Comparison of ENCODE assay signal across 26 mouse cellular contexts in genomic region chr15:31250676-31251075, GRCm38 (mm10). TPM values are rescaled to one million over a fixed set of nuclear protein-coding genes. Genes with fewer than 3 reads are reported as not detected.
DNase-seq lines count a peak whose midpoint lies in the region; ATAC-seq and TF ChIP-seq lines count a peak whose summit lies in the region.
"Had no signal": no experiment of that assay in that cellular context is flagged by ENCODE, and none has a peak within 500 bp of the region (broad histone marks: within the 10 kb centered on the region; RNA-seq: fewer than 3 reads in every experiment).

No protein-coding gene starts in this region.

- no peaks in the 10 kb centered on the region for H3K9me3 ChIP-seq in forebrain, embryonic 12.5 days
- no peaks in the 10 kb centered on the region for H3K9me3 ChIP-seq in forebrain, postnatal 0 days (ENCODE audit: low read length)
- no peaks in the 10 kb centered on the region for H3K9me3 ChIP-seq in hindbrain, embryonic 14.5 days (ENCODE audit: control insufficient read depth, low read length)
- H3K9me3 ChIP-seq in hindbrain, embryonic 10.5 days, result no peaks in the 10 kb centered on the region
- H3K9me3 ChIP-seq in midbrain, embryonic 15.5 days, result no peaks in the 10 kb centered on the region
- no peaks in the 10 kb centered on the region for H3K9me3 ChIP-seq in midbrain, embryonic 10.5 days (replicated peaks)
- H3K9me3 ChIP-seq: liver, embryonic 15.5 days; lung, embryonic 15.5 days; midbrain, embryonic 12.5 days had no signal

- H3K9ac ChIP-seq in forebrain, embryonic 12.5 days, result no peak overlapping the region
- no peak overlapping the region for H3K9ac ChIP-seq in forebrain, postnatal 0 days
- H3K9ac ChIP-seq in hindbrain, embryonic 14.5 days, result no peak overlapping the region
- H3K9ac ChIP-seq in midbrain, embryonic 15.5 days, result no peak overlapping the region
- H3K9ac ChIP-seq: liver, embryonic 15.5 days; lung, embryonic 15.5 days; midbrain, embryonic 12.5 days had no signal

- no peak for TF ChIP-seq POLR2A in brain, embryonic 14.5 days (IDR thresholded peaks at IDR 0.05; ENCODE audit: borderline replicate concordance, extremely low read depth, insufficient read depth, insufficient read length, poor library complexity, severe bottlenecking)

- ATAC-seq in forebrain, embryonic 12.5 days (ENCODE audit: low FRiP score), result 0 out of 2 replicates have a peak, but pooled peaks have one; percentile 53
- no peak for ATAC-seq in forebrain, postnatal 0 days
- ATAC-seq in hindbrain, embryonic 14.5 days (ENCODE audit: low FRiP score), result peak; percentile 22; the same call in 1 of the 2 replicates
- ATAC-seq in midbrain, embryonic 15.5 days (replicated peaks), result 0 out of 2 replicates have a peak, but pooled peaks have one; percentile 50
- ATAC-seq: intestine, embryonic 16.5 days had no signal

- no peak for DNase-seq in forebrain, postnatal 0 days
- DNase-seq in hindbrain, embryonic 14.5 days (ENCODE audit: low spot score), result no peak
- DNase-seq in hindbrain, embryonic 10.5 days (ENCODE audit: low spot score), result no peak
- no peak for DNase-seq in midbrain, embryonic 10.5 days (ENCODE audit: low spot score)
- DNase-seq in brain, embryonic 14.5 days (ENCODE audit: low read depth), result peak; percentile 60
- no peak for DNase-seq in embryo, embryonic 11 days
- DNase-seq: adrenal gland, postnatal 14 days; cerebellum, adult 11-12 months; cerebellum, adult 9-11 months; gastrocnemius, adult 2 months; gastrocnemius, postnatal 36 days; heart, adult 18-20 months; heart, postnatal 36 days; kidney, postnatal 4 days; layer of hippocampus, postnatal 36 days; left cerebral cortex, postnatal 4 days; thymus, postnatal 4 days had no signal

- peaks cover 20% of the 10 kb centered on the region for H3K4me1 ChIP-seq in forebrain, embryonic 12.5 days
- peaks cover 11% of the 10 kb centered on the region; the same call in 1 of the 2 replicates for H3K4me1 ChIP-seq in forebrain, postnatal 0 days (ENCODE audit: insufficient read depth)
- H3K4me1 ChIP-seq in hindbrain, embryonic 14.5 days (replicated peaks; ENCODE audit: control insufficient read depth, insufficient read depth, low read length), result peaks cover 10% of the 10 kb centered on the region
- H3K4me1 ChIP-seq in hindbrain, embryonic 10.5 days (replicated peaks), result peaks cover 27% of the 10 kb centered on the region
- peaks cover 10% of the 10 kb centered on the region for H3K4me1 ChIP-seq in midbrain, embryonic 15.5 days
- H3K4me1 ChIP-seq in midbrain, embryonic 10.5 days, result peaks cover 17% of the 10 kb centered on the region

- no peak overlapping the region for H3K4me2 ChIP-seq in forebrain, embryonic 12.5 days
- H3K4me2 ChIP-seq in forebrain, postnatal 0 days (ENCODE audit: low read depth), result no peak overlapping the region
- no peak overlapping the region for H3K4me2 ChIP-seq in hindbrain, embryonic 14.5 days (replicated peaks)
- H3K4me2 ChIP-seq in midbrain, embryonic 15.5 days, result no peak overlapping the region
- H3K4me2 ChIP-seq: heart, embryonic 11.5 days; liver, embryonic 15.5 days; lung, embryonic 15.5 days; midbrain, embryonic 12.5 days had no signal

- no peaks in the 10 kb centered on the region for H3K36me3 ChIP-seq in forebrain, embryonic 12.5 days (replicated peaks)
- no peaks in the 10 kb centered on the region for H3K36me3 ChIP-seq in forebrain, postnatal 0 days (ENCODE audit: insufficient read depth)
- H3K36me3 ChIP-seq in hindbrain, embryonic 14.5 days (replicated peaks; ENCODE audit: control insufficient read depth, insufficient read depth), result no peaks in the 10 kb centered on the region
- H3K36me3 ChIP-seq in hindbrain, embryonic 10.5 days, result no peaks in the 10 kb centered on the region
- no peaks in the 10 kb centered on the region for H3K36me3 ChIP-seq in midbrain, embryonic 15.5 days (replicated peaks)
- H3K36me3 ChIP-seq in midbrain, embryonic 10.5 days, result no peaks in the 10 kb centered on the region
- H3K36me3 ChIP-seq: liver, embryonic 15.5 days; lung, embryonic 15.5 days; midbrain, embryonic 12.5 days had no signal

- 71% methylated on average over 3 of the region's 3 CpGs for WGBS in forebrain, embryonic 12.5 days
- WGBS in forebrain, postnatal 0 days, result 40% methylated on average over 3 of the region's 3 CpGs
- 47% methylated on average over 3 of the region's 3 CpGs for WGBS in hindbrain, embryonic 14.5 days
- 75% methylated on average over 3 of the region's 3 CpGs for WGBS in hindbrain, embryonic 10.5 days
- 55% methylated on average over 3 of the region's 3 CpGs for WGBS in midbrain, embryonic 15.5 days
- 92% methylated on average over 3 of the region's 3 CpGs for WGBS in midbrain, embryonic 10.5 days

- 0 out of 2 replicates have a peak overlapping the region, but pooled peaks have one; percentile 19 for H3K27ac ChIP-seq in forebrain, embryonic 12.5 days
- no peak overlapping the region for H3K27ac ChIP-seq in forebrain, postnatal 0 days (ENCODE audit: low read depth, low read length)
- no peak overlapping the region for H3K27ac ChIP-seq in hindbrain, embryonic 14.5 days
- no peak overlapping the region for H3K27ac ChIP-seq in hindbrain, embryonic 10.5 days
- no peak overlapping the region for H3K27ac ChIP-seq in midbrain, embryonic 15.5 days
- H3K27ac ChIP-seq in midbrain, embryonic 10.5 days (replicated peaks), result no peak overlapping the region
- H3K27ac ChIP-seq: gastrocnemius, adult 2 months; kidney, postnatal 0 days; liver, embryonic 15.5 days; lung, embryonic 15.5 days; midbrain, embryonic 12.5 days had no signal

- no peak for TF ChIP-seq CTCF in forebrain, postnatal 0 days (IDR thresholded peaks at IDR 0.05; ENCODE audit: low read depth)
- no peak for TF ChIP-seq CTCF in brain, embryonic 14.5 days (IDR thresholded peaks at IDR 0.05; ENCODE audit: borderline replicate concordance, extremely low read depth, insufficient read depth, insufficient read length)

- no peaks in the 10 kb centered on the region for H3K27me3 ChIP-seq in forebrain, embryonic 12.5 days
- H3K27me3 ChIP-seq in forebrain, postnatal 0 days (ENCODE audit: insufficient read depth, low read length), result no peaks in the 10 kb centered on the region
- no peaks in the 10 kb centered on the region for H3K27me3 ChIP-seq in hindbrain, embryonic 14.5 days (ENCODE audit: control insufficient read depth, insufficient read depth, low read length)
- no peaks in the 10 kb centered on the region for H3K27me3 ChIP-seq in hindbrain, embryonic 10.5 days (ENCODE audit: insufficient read depth, poor library complexity, severe bottlenecking)
- no peaks in the 10 kb centered on the region for H3K27me3 ChIP-seq in midbrain, embryonic 15.5 days (replicated peaks)
- no peaks in the 10 kb centered on the region for H3K27me3 ChIP-seq in midbrain, embryonic 10.5 days (ENCODE audit: low read depth, poor library complexity, severe bottlenecking)
- H3K27me3 ChIP-seq: liver, embryonic 15.5 days; lung, embryonic 15.5 days; midbrain, embryonic 12.5 days had no signal

- no peak overlapping the region for H3K4me3 ChIP-seq in forebrain, embryonic 12.5 days (replicated peaks)
- H3K4me3 ChIP-seq in forebrain, postnatal 0 days (ENCODE audit: low read depth, low read length), result no peak overlapping the region
- H3K4me3 ChIP-seq in hindbrain, embryonic 14.5 days (replicated peaks; ENCODE audit: low read length), result no peak overlapping the region
- H3K4me3 ChIP-seq in hindbrain, embryonic 10.5 days, result no peak overlapping the region
- H3K4me3 ChIP-seq in midbrain, embryonic 15.5 days, result no peak overlapping the region
- no peak overlapping the region for H3K4me3 ChIP-seq in midbrain, embryonic 10.5 days
- H3K4me3 ChIP-seq: gastrocnemius, adult 2 months; liver, embryonic 15.5 days; lung, embryonic 15.5 days; midbrain, embryonic 12.5 days; myocyte had no signal

RNA-seq across cellular contexts. Expression of gene Dap, which starts 26.6 kb away (rescaled TPM):
- 30.0 and 34.0 TPM in 2 replicates for polyA plus RNA-seq in forebrain, embryonic 12.5 days (2016; fragmentation: Nextera tagmentation; extraction: Ambion mirVana)
- total RNA-seq in forebrain, postnatal 0 days (2014; rRNA removed), result 14.1 and 16.1 TPM in 2 replicates
- polyA plus RNA-seq in forebrain, postnatal 0 days (2015; fragmentation: Nextera tagmentation; extraction: Ambion mirVana), result 21.1 and 22.6 TPM in 2 replicates
- 25.4 and 36.2 TPM in 2 replicates for polyA plus RNA-seq in hindbrain, embryonic 14.5 days (2014; fragmentation: Nextera tagmentation; extraction: Ambion mirVana)
- polyA plus RNA-seq in hindbrain, embryonic 10.5 days (2016; fragmentation: Nextera tagmentation; extraction: Ambion mirVana), result 38.3 and 41.9 TPM in 2 replicates
- polyA plus RNA-seq in midbrain, embryonic 15.5 days (2015; fragmentation: Nextera tagmentation; extraction: Ambion mirVana), result 22.8 and 24.8 TPM in 2 replicates
- polyA plus RNA-seq in midbrain, embryonic 10.5 days (2016; fragmentation: Nextera tagmentation; extraction: Ambion mirVana), result 32.9 and 38.4 TPM in 2 replicates
- polyA plus RNA-seq in brain, embryonic 14.5 days (2012; rRNA removed), result 16.6 and 24.4 TPM in 2 replicates
